Mouse (Mus musculus) neural tube, embryonic 11.5 days (tissue): Measurements from ENCODE around the gene Cdrt4. TPM values are rescaled to one million over a fixed set of nuclear protein-coding genes. Genes with fewer than 3 reads are reported as not detected.

Experiments
- ATAC-seq: fragments of 200-750 bp; cut with Nextera tagmentation; 2 replicates; pipeline ENCODE4 v1.8.0; 2017; ENCODE audit warnings: moderate number of reproducible peaks, mild to moderate bottlenecking, moderate TSS enrichment, moderate library complexity; ENCODE audit not compliant: insufficient read depth, low FRiP score, low TSS enrichment
- DNase-seq: peaks from one replicate; pipeline ENCODE4 v3.0.0-alpha.2; 2015; ENCODE audit warnings: low spot score
- H3K27ac ChIP-seq: fragments of 300-500 bp; sonication (generic); 2 replicates; pipeline ENCODE4 v1.5.1; 2014; ENCODE audit warnings: low read depth, mild to moderate bottlenecking, low read length
- H3K27me3 ChIP-seq: fragments of 300-500 bp; sonication (generic); 2 replicates; pipeline ENCODE4 v1.6.1; 2014; ENCODE audit warnings: mild to moderate bottlenecking, low read length, mixed read lengths; ENCODE audit not compliant: control insufficient read depth, insufficient read depth
- H3K36me3 ChIP-seq: fragments of 300-500 bp; sonication (generic); 2 replicates; pipeline ENCODE4 v1.6.1; 2014; ENCODE audit warnings: mild to moderate bottlenecking, low read length, moderate library complexity, mixed read lengths; ENCODE audit not compliant: control insufficient read depth, insufficient read depth
- H3K4me1 ChIP-seq: fragments of 300-500 bp; sonication (generic); 2 replicates; pipeline ENCODE4 v1.6.1; 2014; ENCODE audit warnings: low read length, mixed read lengths; ENCODE audit not compliant: control insufficient read depth, insufficient read depth
- H3K4me2 ChIP-seq: fragments of 300-500 bp; sonication (generic); 2 replicates; pipeline ENCODE4 v1.6.1; 2014; ENCODE audit warnings: low read depth, mild to moderate bottlenecking, moderate library complexity
- H3K4me3 ChIP-seq: fragments of 300-500 bp; sonication (generic); 2 replicates; pipeline ENCODE4 v1.5.1; 2014; ENCODE audit warnings: low read depth, low read length
- H3K9ac ChIP-seq: fragments of 300-500 bp; sonication (generic); 2 replicates; pipeline ENCODE4 v1.6.1; 2014; ENCODE audit warnings: mild to moderate bottlenecking, low read length
- H3K9me3 ChIP-seq: fragments of 300-500 bp; sonication (generic); 2 replicates; pipeline ENCODE4 v1.6.1; 2016; ENCODE audit warnings: low read length; ENCODE audit not compliant: control insufficient read depth
- WGBS: fragments of 180-500 bp; shearing (Covaris S2); extraction: QIAGEN DNeasy Blood & Tissue Kit; methylation state at CpG from one replicate; pipeline ENCODE4 v1.1.7; 2014; 5-methylcytosine and 5-hydroxymethylcytosine counted together
- polyA plus RNA-seq: library from polyadenylated mRNA; unstranded; fragments of >200 nt; fragmentation: Nextera tagmentation; extraction: Ambion mirVana; gene quantifications from 2 replicates; pipeline ENCODE4 v1.2.1, GENCODE M21; 2014

Gene Cdrt4
- polyA plus RNA-seq, 1 experiment from 2014 or later: not detected

GRCm38 (mm10) chr11:63026651-63027141 lies 75.7 kb downstream of the Cdrt4 start:
- ATAC-seq: no peak

GRCm38 (mm10) chr11:63028131-63028530 lies 77.1 kb downstream of the Cdrt4 start:
- ATAC-seq (no peak), DNase-seq (no peak)
- H3K9me3 ChIP-seq: no peaks in the 10 kb centered on the region
- WGBS: 87% methylated on average over 3 of the region's 3 CpGs
- H3K36me3 ChIP-seq: no peaks in the 10 kb centered on the region
- no peak overlapping the region for H3K9ac ChIP-seq
- no peaks in the 10 kb centered on the region for H3K27me3 ChIP-seq
- H3K4me1 ChIP-seq: no peaks in the 10 kb centered on the region
- no peak overlapping the region for H3K4me3 ChIP-seq
- no peak overlapping the region for H3K4me2 ChIP-seq
- no peak overlapping the region for H3K27ac ChIP-seq

More at GRCm38 (mm10) chr11:63026651-63027141, 75.7 kb downstream of the Cdrt4 start:
- Histone ChIP-seq H3K27ac (no peak overlapping the region), H3K4me1 (no peaks in the 10 kb centered on the region; the same call in 1 of the 2 replicates), H3K9ac (no peak overlapping the region), H3K9me3 (no peaks in the 10 kb centered on the region), H3K4me2 (no peak overlapping the region), H3K27me3 (no peaks in the 10 kb centered on the region), H3K4me3 (no peak overlapping the region), H3K36me3 (no peaks in the 10 kb centered on the region)
- DNase-seq: no peak
- 89% methylated on average over 9 of the region's 9 CpGs for WGBS

DNA sequence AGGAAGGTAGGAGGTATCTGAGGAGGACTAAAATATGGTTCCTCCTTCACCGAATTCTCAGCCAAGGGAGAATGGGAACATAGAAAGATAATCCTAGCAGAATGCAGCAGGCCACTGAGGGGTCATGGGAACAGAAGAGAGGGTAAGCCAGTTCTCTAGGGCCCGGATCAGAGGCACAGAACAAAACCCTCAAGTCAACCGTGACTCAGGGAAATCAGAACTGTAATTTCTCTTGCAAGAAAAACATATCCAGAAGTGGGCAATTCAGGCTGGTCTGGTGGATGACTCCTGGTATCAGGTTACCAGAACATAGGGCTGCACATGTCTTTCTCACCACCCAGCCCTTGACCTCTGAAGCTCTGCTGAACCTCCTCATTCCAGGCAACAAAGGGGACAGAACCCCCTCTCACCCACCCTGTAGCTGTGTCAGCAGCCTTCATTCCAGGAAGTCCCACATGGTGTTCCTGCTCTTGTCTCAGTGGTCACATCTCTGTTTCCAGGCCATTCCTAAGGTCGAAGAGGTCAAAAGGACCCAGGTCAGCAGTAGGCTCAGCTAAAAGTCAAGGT lies 78.2 kb downstream of the Cdrt4 start:
- Histone ChIP-seq H3K36me3 (no peaks in the 10 kb centered on the region), H3K27ac (no peak overlapping the region), H3K4me2 (no peak overlapping the region), H3K9ac (no peak overlapping the region), H3K4me1 (no peaks in the 10 kb centered on the region), H3K4me3 (no peak overlapping the region), H3K27me3 (no peaks in the 10 kb centered on the region), H3K9me3 (no peaks in the 10 kb centered on the region)
- DNase-seq: no peak
- ATAC-seq: no peak
- 62% methylated on average over 4 of the region's 4 CpGs for WGBS

GRCm38 (mm10) chr11:63029721-63030120 lies 78.7 kb downstream of the Cdrt4 start:
- Histone ChIP-seq H3K9ac (no peak overlapping the region), H3K9me3 (no peaks in the 10 kb centered on the region), H3K36me3 (no peaks in the 10 kb centered on the region), H3K27me3 (no peaks in the 10 kb centered on the region), H3K27ac (no peak overlapping the region), H3K4me1 (no peaks in the 10 kb centered on the region), H3K4me2 (no peak overlapping the region), H3K4me3 (no peak overlapping the region)
- 80% methylated on average over 6 of the region's 6 CpGs for WGBS
- DNase-seq: no peak
- no peak for ATAC-seq

DNA sequence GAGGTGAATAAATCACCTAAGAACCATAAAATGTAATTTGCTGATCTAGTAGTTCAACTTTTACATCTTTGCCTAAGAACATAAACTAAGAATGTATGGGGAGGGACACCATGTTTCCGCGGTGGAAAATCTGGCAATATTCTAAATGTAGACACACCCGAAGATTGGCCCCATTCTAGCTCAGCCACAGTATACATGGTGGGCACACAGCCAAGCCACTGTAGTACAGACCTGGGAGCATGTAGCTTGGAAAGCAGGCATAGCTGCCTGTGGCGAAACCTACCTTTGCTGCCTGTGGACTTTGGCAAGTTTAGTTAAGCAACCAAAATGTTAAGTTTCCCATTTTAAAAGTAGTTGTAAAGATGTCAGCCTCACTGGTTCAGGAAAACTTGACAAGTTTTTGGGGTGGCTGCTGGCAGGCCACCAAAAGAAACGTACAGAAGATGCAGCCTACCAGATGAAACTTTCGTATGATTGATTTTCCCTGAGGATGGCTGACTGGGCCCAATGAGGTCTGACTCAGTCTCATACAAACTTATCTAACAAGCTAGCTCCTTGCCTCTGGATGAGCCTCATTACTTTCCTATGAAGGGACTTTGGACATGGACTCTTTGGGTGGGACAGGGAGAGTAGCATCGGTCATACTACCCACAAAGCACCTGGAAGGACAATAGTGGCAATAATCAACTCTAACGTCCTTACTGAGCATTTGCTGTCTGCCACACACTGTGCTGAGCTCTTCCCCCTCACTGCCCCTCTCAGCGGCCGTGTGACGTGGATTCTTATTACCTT lies 84.6 kb downstream of the Cdrt4 start:
- Histone ChIP-seq H3K4me3 (no peak overlapping the region), H3K4me1 (no peaks in the 10 kb centered on the region), H3K27ac (no peak overlapping the region), H3K9ac (no peak overlapping the region), H3K9me3 (no peaks in the 10 kb centered on the region), H3K36me3 (no peaks in the 10 kb centered on the region), H3K4me2 (no peak overlapping the region), H3K27me3 (no peaks in the 10 kb centered on the region)
- no peak for DNase-seq
- WGBS: 77% methylated on average over 11 of the region's 11 CpGs
- no peak for ATAC-seq

- Histone ChIP-seq H3K9ac (no peak overlapping the region), H3K36me3 (no peaks in the 10 kb centered on the region), H3K27me3 (no peaks in the 10 kb centered on the region), H3K4me1 (no peaks in the 10 kb centered on the region), H3K27ac (no peak overlapping the region), H3K9me3 (no peaks in the 10 kb centered on the region), H3K4me3 (no peak overlapping the region), H3K4me2 (no peak overlapping the region)
- DNase-seq (no peak), ATAC-seq (no peak)
- 25% methylated on average over 12 of the region's 12 CpGs for WGBS
Observed at GRCm38 (mm10) chr11:63040002-63040661, 89.1 kb downstream of the Cdrt4 start.

Other genes with a start within 250 kb of the Cdrt4 start
- gene Zfp287, start 219.3 kb upstream of the Cdrt4 start, polyA plus RNA-seq: 13.6 and 14.4 TPM in 2 replicates
- gene Gm10428, start 198.1 kb upstream of the Cdrt4 start, polyA plus RNA-seq: not detected in 2 replicates
- gene Zfp286, start 161.7 kb upstream of the Cdrt4 start, polyA plus RNA-seq: 28.6 and 29.4 TPM in 2 replicates
- gene Trim16, start 131.0 kb upstream of the Cdrt4 start, polyA plus RNA-seq: 8.0 and 9.5 TPM in 2 replicates
- 0.19 and 0.50 TPM in 2 replicates for gene Fbxw10, start 104.1 kb upstream of the Cdrt4 start, polyA plus RNA-seq
- 43.1 and 46.3 TPM in 2 replicates for gene Tvp23b, start 71.7 kb upstream of the Cdrt4 start, polyA plus RNA-seq
- not detected in 2 replicates for gene Tekt3, start 110.5 kb downstream of the Cdrt4 start, polyA plus RNA-seq
- 34.1 and 36.6 TPM in 2 replicates for gene Pmp22, start 177.8 kb downstream of the Cdrt4 start, polyA plus RNA-seq